Mouse (Mus musculus) testis, postnatal 14 days (tissue): ENCODE results near the gene Grb2.

ENCODE experiments used
- DNase-seq: peaks from one replicate; pipeline ENCODE4 v3.0.0; 2021; ENCODE audit warnings: low spot score

Grb2 gene

DNA sequence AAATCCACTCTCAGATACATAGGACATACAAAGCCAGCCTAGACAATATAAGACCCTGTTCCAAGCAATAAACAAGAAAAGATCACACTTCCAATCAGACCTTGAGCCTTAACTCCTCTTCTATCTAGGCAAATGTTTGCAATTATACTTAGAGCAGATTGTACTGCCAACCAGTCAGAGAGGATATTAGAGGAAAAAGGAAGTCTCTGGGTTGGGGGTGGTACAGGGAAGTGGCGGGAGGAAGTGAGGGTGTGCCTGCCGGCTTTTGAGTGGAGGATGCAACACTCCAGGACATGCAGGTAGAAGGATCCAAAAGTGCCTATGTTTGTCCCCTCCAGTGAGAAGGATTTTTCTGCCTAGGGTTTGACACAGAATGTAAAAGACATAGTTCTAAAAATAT lies 3.9 kb upstream of the Grb2 start:
- DNase-seq, result no peak

DNA sequence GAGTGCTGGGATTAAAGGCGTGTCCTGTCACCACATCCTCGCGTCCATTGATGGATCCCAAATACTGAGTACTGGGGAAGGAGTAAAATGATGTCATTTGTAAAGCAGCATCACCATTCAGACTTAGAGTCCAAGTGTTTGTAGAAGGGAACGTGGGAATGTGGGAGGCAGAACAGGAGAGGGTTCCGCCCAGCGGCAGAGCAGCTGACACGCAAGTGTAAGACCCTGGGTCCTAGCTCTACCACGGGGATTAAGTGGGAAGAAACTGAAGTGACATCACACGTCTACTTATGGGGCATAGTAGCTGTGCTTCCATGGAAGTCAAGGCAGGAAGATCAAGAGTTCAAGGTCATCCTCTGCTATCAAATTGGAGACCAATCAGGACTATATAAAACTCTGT lies 2.7 kb upstream of the Grb2 start:
- DNase-seq, result no peak

DNA sequence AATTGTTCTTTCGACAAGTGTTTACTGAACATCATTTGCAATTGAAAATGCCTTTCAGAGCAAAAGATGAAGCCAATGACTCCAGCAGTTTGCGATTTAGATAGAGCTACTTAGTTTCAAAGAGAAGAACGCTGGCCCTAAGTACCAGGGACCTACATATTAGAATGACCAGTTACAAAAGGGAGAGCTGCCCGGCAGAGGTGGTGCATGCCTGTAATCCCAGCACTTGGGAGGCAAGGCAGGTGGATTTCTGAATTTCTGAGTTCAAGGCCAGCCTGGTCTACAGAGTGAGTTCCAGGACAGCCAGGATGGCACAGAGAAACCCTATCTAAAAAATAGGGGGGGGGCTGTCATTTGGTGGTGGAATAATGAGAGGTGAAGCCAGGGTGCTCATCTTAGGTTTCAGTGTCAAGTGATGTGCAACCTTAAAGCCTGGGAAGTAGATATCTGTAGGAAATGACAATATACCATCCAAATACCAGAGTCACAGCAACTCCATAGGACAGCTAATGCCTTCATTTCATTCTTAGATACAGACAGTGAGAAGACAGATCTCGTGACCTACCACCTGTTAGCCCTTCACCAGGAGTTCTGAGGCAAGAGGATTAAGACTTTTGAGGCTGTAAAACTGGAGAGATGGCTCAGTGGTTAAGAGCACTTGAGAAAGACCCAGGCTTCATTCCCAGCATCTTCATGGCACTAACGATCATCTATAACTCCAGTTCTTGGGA lies 1.6 kb upstream of the Grb2 start:
- DNase-seq, result no peak

- no peak for DNase-seq
Observed at GRCm38 (mm10) chr11:115708956-115709828, 795 bp upstream of the Grb2 start.

GRCm38 (mm10) chr11:115707313-115708208 lies 836 bp downstream of the Grb2 start:
- DNase-seq, result peak; percentile 57

DNA sequence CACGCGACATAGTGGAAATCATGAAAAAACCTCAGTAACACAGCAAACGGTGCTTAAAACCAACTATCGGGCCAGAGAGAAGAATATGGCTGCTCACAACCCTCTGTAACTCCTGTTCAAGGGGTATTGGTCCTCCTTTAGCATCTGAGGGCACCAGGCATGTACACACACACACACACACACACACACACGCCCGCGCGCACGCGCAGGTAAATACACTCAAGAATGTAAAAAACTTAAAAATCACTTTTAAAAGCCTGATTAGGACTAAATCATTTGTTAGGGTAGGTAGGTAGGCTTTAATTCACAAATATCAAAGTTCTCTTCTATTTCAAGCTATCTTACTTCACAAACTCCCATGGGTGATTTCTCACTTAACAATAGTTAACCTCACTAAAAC lies 1.8 kb downstream of the Grb2 start:
- no peak for DNase-seq

- no peak for DNase-seq
Observed at GRCm38 (mm10) chr11:115705561-115705960, 2.8 kb downstream of the Grb2 start.

DNA sequence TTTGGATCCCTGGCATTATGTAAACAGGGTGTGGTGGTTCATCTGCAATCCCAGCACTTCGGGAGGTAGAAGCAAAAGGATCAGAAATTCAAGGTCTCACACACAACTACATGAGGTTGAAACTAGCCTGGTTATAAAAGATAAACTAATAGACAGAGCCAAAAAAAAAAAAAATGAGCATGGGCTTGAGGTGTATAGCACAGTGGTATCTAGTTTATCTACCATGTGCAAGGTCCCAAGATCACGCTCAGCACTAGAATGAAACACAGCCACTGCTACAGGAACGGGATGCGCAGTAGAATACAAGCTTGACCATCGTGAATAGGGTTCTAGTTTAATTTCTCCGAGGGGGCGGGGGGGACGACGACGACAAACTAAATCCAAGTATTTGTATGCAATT lies 3.7 kb downstream of the Grb2 start:
- DNase-seq, result no peak

DNA sequence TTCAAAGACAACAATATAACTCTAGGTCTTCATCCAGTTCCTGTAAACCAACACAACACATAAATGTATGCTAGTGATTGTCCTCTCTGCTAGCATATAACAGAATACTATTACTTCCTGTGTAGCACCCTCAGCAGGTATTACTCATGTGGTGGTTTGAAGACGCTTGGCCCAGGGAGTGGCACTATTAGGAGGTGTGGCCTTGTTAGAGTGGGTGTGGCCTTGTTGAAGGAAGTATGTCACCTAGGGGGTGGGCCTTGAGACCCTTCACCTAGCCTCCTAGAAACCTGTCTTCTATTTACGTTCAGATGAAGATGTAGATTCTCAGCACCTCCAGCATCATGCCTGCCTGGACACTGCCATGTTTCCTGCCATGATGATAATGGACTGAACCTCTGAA lies 4.9 kb downstream of the Grb2 start:
- DNase-seq, result no peak

DNA sequence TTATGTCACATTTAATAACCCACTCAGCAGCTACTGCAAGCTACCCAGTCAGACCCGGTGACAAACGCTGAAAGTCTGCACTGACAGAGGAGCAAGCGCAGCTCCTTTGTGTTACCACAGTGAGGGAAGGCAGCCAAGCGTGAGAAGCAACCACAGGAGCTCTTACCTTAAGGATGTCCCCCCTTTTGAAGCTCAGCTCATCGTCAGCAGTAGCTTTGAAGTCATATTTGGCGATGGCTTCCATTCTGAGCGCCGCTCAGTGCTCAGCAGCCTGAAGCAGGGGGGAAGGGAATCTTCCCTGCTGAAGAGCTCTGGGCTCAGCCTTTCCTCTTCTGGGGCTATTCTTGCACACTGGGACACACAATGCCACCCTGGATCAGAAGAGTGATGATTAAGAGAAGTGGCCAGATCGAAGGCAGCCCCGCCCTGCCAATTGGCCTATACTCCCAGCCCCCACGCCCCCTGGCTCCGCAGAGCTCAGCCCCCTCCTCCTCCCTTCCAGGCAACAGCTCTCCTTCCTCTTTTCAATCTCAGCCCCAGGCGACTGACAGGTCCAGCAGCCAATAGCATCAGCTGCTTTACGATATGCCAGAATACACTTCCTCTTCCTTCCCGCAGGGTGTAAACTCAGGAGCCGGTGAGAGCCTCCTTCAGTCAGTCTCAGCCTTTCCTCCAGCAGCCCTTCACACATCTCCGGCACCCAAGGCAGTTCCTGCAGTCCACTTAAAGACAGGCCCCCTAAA lies 9.2 kb downstream of the Grb2 start:
- DNase-seq, result peak; percentile 84

DNA sequence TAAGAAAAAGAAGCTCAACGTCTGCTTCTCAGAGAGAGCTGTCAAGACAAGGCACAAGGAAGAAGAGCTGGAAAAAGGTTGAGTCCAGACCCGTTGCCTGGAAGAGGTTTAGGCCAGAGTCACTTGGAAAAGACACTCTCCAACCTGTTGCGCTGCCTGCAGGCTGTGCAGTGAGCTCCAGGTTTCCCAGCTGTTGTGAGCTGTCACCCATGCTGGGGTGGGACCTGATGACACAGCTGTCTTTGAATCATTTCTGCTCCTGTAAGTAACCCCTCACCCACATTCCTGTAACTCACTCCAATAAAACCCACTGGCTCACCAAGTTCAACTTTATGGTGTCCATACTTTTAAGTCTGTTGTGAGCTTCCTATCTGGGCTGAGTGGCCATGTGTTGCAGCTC lies 10.7 kb downstream of the Grb2 start:
- DNase-seq, result no peak

GRCm38 (mm10) chr11:115697091-115697490 lies 11.3 kb downstream of the Grb2 start:
- no peak for DNase-seq

GRCm38 (mm10) chr11:115696471-115696870 lies 11.9 kb downstream of the Grb2 start:
- DNase-seq, result no peak

- no peak for DNase-seq
Observed at GRCm38 (mm10) chr11:115693979-115694578, 14.3 kb downstream of the Grb2 start.

- DNase-seq, result no peak
Observed at GRCm38 (mm10) chr11:115692800-115693199, 15.6 kb downstream of the Grb2 start.

GRCm38 (mm10) chr11:115691976-115692375 lies 16.4 kb downstream of the Grb2 start:
- DNase-seq, result no peak

DNA sequence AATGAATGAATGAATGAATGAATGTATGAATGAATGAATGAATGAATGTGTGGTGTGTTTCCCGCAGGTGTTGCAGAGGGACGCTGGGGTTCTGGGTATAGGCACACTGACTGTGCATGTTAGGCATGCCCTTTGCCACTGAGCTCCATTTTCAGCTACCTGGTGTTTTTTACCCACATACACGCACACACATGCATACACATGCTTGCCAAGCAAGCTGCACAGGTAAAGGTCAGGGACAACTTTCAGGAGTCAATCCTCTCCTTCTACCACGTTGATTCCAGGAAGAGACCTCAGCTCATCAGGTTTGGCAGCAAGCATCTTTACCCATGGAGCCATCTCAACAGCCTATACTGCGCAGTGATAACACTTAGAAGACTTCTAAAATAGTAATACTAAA lies 16.9 kb downstream of the Grb2 start:
- no peak for DNase-seq

GRCm38 (mm10) chr11:115691013-115691412 lies 17.4 kb downstream of the Grb2 start:
- no peak for DNase-seq

DNA sequence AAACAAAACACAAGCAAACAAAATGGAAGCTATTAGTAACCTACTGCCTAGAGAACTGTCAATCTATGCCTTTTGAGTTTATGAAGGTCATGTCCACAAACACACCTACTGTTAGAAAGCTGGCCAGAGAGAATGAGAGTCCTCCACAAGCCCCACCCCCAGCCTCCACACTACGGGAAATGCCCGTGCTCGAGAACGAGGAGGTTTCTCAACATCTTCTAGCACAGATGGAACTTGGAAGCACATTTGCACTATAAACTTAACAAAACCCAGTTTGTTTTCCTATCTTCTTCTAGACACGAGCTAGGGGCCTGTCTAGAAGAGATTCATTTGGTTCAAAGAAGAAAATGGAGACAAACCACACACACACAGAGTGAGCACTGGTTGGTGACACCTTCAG lies 18.0 kb downstream of the Grb2 start:
- DNase-seq, result no peak

DNA sequence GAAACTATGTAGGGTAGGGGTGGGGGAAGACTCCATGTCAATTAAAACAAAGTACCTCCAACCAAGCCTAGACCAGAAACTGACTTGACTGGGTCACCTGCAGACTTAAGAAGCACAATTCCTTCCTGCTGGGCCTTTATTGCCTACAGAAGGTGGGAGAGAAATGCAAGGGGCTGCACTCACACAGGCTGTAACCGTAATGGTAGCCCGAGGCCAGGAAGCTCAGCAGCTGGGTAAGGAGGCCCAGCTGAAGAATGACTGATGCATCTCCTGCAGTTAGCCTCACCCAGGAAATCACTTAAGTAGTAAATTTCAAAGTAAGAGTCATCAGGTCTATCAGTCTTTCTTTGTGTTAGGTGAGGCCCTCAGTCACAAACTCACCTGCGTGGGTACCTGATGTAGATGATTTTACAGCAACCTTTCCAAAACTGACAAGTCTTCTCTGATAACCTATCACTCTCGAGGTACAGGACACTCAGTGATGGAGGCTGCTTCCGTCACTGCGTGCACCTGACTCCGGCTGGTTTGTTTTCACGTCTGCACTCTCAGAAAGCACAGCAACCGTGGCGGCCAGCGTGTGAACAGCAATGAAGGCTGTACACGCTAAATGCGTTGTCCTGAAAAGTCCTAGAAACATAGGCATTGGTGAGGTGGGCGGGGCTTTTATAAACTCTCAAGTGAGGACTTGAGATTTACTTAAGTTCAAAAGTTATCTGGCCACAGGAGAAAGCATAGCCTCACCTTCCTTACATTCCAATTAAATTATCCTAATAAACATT lies 19.1 kb downstream of the Grb2 start:
- DNase-seq, result no peak

DNA sequence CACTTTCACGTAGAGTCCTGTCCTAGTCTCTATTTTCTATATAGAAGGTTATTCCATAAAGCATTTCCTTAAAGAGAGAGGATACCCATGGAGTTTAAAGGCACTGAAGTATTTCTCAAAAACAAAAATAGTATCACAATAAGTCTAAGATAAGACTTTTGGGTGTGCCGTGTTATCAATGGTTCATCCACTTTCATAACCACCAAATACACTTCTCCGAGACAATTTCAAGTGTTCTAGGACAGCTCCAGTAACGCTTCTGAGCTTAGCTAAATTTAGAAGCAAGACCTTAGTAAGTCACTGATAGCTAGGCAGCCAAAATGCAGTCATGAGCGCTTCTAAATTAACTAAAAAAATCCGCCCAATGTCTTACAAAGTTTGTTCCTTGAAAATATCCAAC lies 22.0 kb downstream of the Grb2 start:
- no peak for DNase-seq
